Mouse (Mus musculus): ENCODE measurements at regions not wholly inside any gene's neighbourhood (a gene's known extent, or its start where the extent isn't known, plus 50 kb on each side); places are given as distances from the start of the nearest gene placed in this dataset.

- WGBS: 47% methylated on average over 6 of the region's 6 CpGs
- H3K27ac ChIP-seq (replicated peaks): 0 out of 2 replicates have a peak overlapping the region, but pooled peaks have one; percentile 15
- ATAC-seq (ENCODE audit: low FRiP score, low read depth): no peak
Observed at GRCm38 (mm10) chr11:45524720-45525119, 327.1 kb upstream of the Clint1 start.

GRCm38 (mm10) chr11:45531044-45531626 lies 320.7 kb upstream of the Clint1 start:
- WGBS: 96% methylated on average over 9 of the region's 9 CpGs
- Histone ChIP-seq H3K4me3 (no peak overlapping the region), H3K27ac (replicated peaks) (no peak overlapping the region), H3K36me3 (no peaks in the 10 kb centered on the region), H3K9ac (no peak overlapping the region), H3K27me3 (no peaks in the 10 kb centered on the region), H3K4me1 (replicated peaks) (no peaks in the 10 kb centered on the region), H3K9me3 (no peaks in the 10 kb centered on the region), H3K4me2 (no peak overlapping the region)
- ATAC-seq (ENCODE audit: low FRiP score, low read depth): no peak

More at GRCm38 (mm10) chr11:45524720-45525119, 327.1 kb upstream of the Clint1 start:
- Histone ChIP-seq H3K4me1 (replicated peaks) (peaks cover 7% of the 10 kb centered on the region), H3K36me3 (no peaks in the 10 kb centered on the region), H3K9me3 (no peaks in the 10 kb centered on the region), H3K27me3 (no peaks in the 10 kb centered on the region), H3K4me3 (no peak overlapping the region), H3K9ac (no peak overlapping the region), H3K4me2 (no peak overlapping the region)

GRCm38 (mm10) chr11:45533402-45534056 lies 318.3 kb upstream of the Clint1 start:
- Histone ChIP-seq H3K36me3 (no peaks in the 10 kb centered on the region), H3K9me3 (no peaks in the 10 kb centered on the region), H3K27ac (replicated peaks) (no peak overlapping the region), H3K27me3 (no peaks in the 10 kb centered on the region), H3K9ac (no peak overlapping the region), H3K4me3 (no peak overlapping the region), H3K4me1 (replicated peaks) (peaks cover 5% of the 10 kb centered on the region), H3K4me2 (no peak overlapping the region)
- 61% methylated on average over 7 of the region's 7 CpGs for WGBS
- no peak for ATAC-seq (ENCODE audit: low FRiP score, low read depth)

- no peaks in the 10 kb centered on the region for H3K36me3 ChIP-seq
- no peak overlapping the region for H3K4me2 ChIP-seq
- peaks cover 5% of the 10 kb centered on the region for H3K4me1 ChIP-seq (replicated peaks)
- H3K27me3 ChIP-seq: no peaks in the 10 kb centered on the region
- no peak for ATAC-seq (ENCODE audit: low FRiP score, low read depth)
- 85% methylated on average over 8 of the region's 8 CpGs for WGBS
- no peak overlapping the region for H3K9ac ChIP-seq
- H3K4me3 ChIP-seq: no peak overlapping the region
- no peaks in the 10 kb centered on the region for H3K9me3 ChIP-seq
- H3K27ac ChIP-seq (replicated peaks): no peak overlapping the region
Observed at GRCm38 (mm10) chr11:45535501-45536025, 316.3 kb upstream of the Clint1 start.

GRCm38 (mm10) chr11:45538011-45538410 lies 313.8 kb upstream of the Clint1 start:
- H3K4me3 ChIP-seq: no peak overlapping the region
- no peaks in the 10 kb centered on the region for H3K27me3 ChIP-seq
- H3K27ac ChIP-seq (replicated peaks): peak overlapping the region; percentile 28; the same call in 1 of the 2 replicates
- no peaks in the 10 kb centered on the region for H3K9me3 ChIP-seq
- no peaks in the 10 kb centered on the region for H3K36me3 ChIP-seq
- H3K9ac ChIP-seq: no peak overlapping the region
- H3K4me1 ChIP-seq (replicated peaks): peaks cover 5% of the 10 kb centered on the region
- no peak overlapping the region for H3K4me2 ChIP-seq
- whole genome bisulfite sequencing: 43% methylated on average over 7 of the region's 7 CpGs
- peak; percentile 59; the same call in 1 of the 2 replicates for ATAC-seq (ENCODE audit: low FRiP score, low read depth)

DNA sequence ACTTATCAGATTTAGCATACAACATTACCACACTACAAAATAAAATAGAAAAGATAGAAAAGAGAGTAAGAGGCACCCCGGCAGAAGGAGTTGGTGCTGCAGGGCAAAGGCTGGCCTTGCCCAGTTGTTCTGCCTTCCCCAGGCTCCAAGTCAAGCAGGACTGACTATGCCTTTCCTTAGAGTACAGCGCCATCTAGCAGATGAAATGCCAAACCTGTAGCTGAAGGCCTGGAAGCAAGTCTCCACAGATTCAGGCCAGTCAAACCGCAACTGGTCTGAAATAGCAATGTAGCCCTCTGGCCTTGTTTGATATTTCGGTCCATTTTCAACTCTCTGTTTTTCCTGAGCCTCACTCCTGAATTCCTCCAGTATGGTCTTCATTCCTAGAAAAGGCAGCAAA lies 312.4 kb upstream of the Clint1 start:
- Histone ChIP-seq H3K9me3 (no peaks in the 10 kb centered on the region), H3K27me3 (no peaks in the 10 kb centered on the region), H3K36me3 (no peaks in the 10 kb centered on the region), H3K4me1 (replicated peaks) (peaks cover 5% of the 10 kb centered on the region), H3K9ac (no peak overlapping the region), H3K27ac (replicated peaks) (no peak overlapping the region), H3K4me2 (no peak overlapping the region), H3K4me3 (no peak overlapping the region)
- peak; percentile 87 for ATAC-seq (ENCODE audit: low FRiP score, low read depth)
- 34% methylated on average over 4 of the region's 4 CpGs for WGBS

DNA sequence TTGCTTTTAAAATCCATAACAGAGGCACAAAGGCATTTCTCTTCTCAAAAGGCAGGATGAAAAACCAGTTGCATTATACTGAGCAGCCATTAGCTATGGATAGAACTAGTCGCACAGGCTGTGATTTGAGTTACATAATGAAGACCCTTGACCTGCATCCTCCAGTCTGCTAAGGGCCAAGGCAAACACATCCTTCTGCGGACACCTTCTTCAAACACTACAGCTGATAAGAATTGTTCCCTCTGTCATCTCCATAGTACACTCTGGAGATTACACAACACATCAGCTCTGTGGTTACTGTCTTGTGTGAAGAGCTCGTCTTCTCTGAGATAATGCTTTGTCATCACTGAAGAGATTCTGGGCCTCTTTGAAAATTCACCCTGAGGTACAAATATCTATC lies 307.3 kb upstream of the Clint1 start:
- Histone ChIP-seq H3K4me2 (no peak overlapping the region), H3K4me3 (no peak overlapping the region), H3K27me3 (no peaks in the 10 kb centered on the region), H3K9ac (no peak overlapping the region), H3K36me3 (no peaks in the 10 kb centered on the region), H3K4me1 (replicated peaks) (no peaks in the 10 kb centered on the region), H3K27ac (replicated peaks) (no peak overlapping the region), H3K9me3 (no peaks in the 10 kb centered on the region)
- WGBS: 89% methylated on average over 3 of the region's 3 CpGs
- ATAC-seq (ENCODE audit: low FRiP score, low read depth): no peak

DNA sequence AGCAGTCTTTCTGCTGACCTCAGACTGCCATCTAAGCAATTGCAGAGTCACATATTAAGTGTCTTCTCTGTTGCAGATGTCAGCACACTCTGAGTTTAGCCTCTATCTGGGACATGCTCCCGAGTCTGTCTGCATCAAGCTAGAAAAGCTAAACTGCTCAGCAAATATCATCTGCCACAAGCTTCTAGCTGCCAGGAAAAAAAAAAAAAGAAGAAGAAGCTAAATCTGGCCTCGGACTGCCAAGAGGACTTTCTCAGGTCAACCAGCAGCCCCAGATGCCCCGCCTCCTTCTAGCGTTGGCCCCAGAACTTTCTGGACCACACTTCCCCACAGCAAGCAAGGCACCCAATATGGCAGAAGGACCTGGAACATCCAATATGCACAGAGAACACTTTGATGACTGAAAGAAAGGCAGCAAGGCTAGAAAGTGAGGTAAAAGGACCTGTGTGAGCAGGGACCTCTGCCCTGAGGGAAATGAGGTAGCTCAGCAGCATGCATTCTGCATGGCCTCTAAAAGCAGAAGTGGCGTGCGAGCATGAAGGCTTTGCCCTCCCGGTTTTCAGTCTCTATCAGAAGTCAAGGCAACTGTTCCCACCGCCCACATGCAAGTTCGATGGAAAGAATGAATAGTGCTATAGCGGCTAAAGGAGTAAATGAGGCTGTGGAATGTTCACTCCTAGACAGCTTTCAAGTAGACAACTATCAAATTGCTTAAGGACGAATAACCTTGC lies 305.8 kb upstream of the Clint1 start:
- Histone ChIP-seq H3K9ac (no peak overlapping the region), H3K4me1 (replicated peaks) (peaks cover 8% of the 10 kb centered on the region; the same call in 1 of the 2 replicates), H3K4me2 (no peak overlapping the region), H3K9me3 (no peaks in the 10 kb centered on the region), H3K27me3 (no peaks in the 10 kb centered on the region), H3K4me3 (no peak overlapping the region), H3K36me3 (no peaks in the 10 kb centered on the region), H3K27ac (replicated peaks) (no peak overlapping the region)
- ATAC-seq (ENCODE audit: low FRiP score, low read depth): no peak
- WGBS: 90% methylated on average over 11 of the region's 11 CpGs

DNA sequence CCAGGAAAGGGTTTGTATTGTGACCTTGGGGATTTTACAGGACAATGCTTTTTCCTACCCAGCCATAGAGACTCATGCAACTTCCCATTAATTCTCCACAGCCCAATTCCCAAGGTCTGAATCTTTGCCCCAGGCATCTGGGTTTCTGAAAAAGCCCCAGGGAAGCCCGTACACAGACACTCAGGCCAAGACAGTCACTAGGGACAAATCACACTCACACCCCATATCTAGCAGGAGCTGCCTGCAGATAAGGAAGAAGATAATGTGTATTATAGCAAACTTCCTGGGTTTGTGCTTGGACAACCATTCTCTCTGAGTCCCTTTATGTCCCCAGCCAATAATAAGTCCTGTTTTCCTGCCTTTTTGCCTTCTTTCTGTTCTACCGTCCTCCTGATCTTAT lies 305.0 kb upstream of the Clint1 start:
- Histone ChIP-seq H3K9ac (no peak overlapping the region), H3K27me3 (no peaks in the 10 kb centered on the region), H3K4me2 (no peak overlapping the region), H3K4me1 (replicated peaks) (peaks cover 8% of the 10 kb centered on the region; the same call in 1 of the 2 replicates), H3K9me3 (no peaks in the 10 kb centered on the region), H3K27ac (replicated peaks) (no peak overlapping the region), H3K36me3 (no peaks in the 10 kb centered on the region), H3K4me3 (no peak overlapping the region)
- 78% methylated on average over 2 of the region's 2 CpGs for WGBS
- ATAC-seq (ENCODE audit: low FRiP score, low read depth): no peak

- ATAC-seq (ENCODE audit: low FRiP score, low read depth): 0 out of 2 replicates have a peak, but pooled peaks have one; percentile 34
- Histone ChIP-seq H3K27ac (replicated peaks) (peak overlapping the region; percentile 66), H3K36me3 (no peaks in the 10 kb centered on the region), H3K4me3 (no peak overlapping the region), H3K4me2 (no peak overlapping the region), H3K9ac (no peak overlapping the region), H3K27me3 (no peaks in the 10 kb centered on the region), H3K4me1 (replicated peaks) (peaks cover 8% of the 10 kb centered on the region; the same call in 1 of the 2 replicates), H3K9me3 (no peaks in the 10 kb centered on the region)
- 51% methylated on average over 7 of the region's 7 CpGs for WGBS
Observed at GRCm38 (mm10) chr11:45550376-45550775, 301.5 kb upstream of the Clint1 start.

DNA sequence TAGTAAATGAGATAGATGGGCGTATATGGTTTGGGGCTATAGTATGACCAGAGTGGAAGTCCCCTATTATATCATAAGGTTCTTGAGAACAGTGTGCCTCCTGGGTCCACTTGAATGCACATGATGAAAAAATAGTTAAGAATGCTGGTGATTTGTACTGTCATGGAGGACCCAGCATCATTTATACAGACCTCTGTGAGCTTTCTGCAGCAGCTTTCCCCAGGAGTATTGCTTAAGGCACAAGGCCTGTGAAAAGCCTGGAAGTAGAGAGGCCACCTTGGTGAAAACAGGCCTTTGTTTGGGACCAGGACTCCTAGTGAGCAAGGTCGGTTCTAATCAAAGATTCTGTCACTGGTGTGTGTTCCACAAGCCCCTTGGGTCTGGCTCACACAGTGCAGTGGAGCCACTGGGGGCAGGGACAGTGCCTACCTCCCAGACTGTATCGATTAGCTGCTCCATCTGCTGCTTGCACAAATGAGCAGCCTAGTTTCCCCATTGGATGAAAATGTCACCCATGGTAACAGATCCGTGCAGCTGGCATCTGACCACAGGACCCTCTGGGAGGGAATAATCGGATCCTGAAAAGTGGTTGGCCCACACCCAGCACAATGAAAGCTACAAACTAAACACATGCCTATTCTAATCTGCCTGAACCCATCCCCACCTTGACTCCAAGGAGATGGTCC lies 274.2 kb upstream of the Clint1 start:
- Histone ChIP-seq H3K27ac (replicated peaks) (no peak overlapping the region), H3K4me1 (replicated peaks) (peaks cover 8% of the 10 kb centered on the region; the same call in 1 of the 2 replicates), H3K4me3 (no peak overlapping the region), H3K36me3 (no peaks in the 10 kb centered on the region), H3K27me3 (no peaks in the 10 kb centered on the region), H3K9ac (no peak overlapping the region), H3K4me2 (no peak overlapping the region), H3K9me3 (no peaks in the 10 kb centered on the region)
- ATAC-seq (ENCODE audit: low FRiP score, low read depth): peak; percentile 81; the same call in 1 of the 2 replicates
- 21% methylated on average over 5 of the region's 5 CpGs for WGBS

Data from hindbrain, embryonic 15.5 days (tissue).